Mouse (Mus musculus) inflammation-experienced regulatory T-cells (primary cell): ENCODE results near the gene Nphp4. TPM values are rescaled to one million over a fixed set of nuclear protein-coding genes. Genes with fewer than 3 reads are reported as not detected.

Source experiments
- polyA plus RNA-seq, 2 experiments: library from polyadenylated mRNA; unstranded; fragments of 100-300 nt; shearing (Covaris generic); gene quantifications; one replicate each; pipeline ENCODE4 v1.2.1; 2017

Nphp4 gene
- polyA plus RNA-seq = 1 to 10 TPM; 1.2 to 1.3 TPM

GRCm38 (mm10) chr4:152476427-152477023 is at the start of gene Nphp4:
Nphp4 (plus strand) TSS chr4:152476706.

DNA sequence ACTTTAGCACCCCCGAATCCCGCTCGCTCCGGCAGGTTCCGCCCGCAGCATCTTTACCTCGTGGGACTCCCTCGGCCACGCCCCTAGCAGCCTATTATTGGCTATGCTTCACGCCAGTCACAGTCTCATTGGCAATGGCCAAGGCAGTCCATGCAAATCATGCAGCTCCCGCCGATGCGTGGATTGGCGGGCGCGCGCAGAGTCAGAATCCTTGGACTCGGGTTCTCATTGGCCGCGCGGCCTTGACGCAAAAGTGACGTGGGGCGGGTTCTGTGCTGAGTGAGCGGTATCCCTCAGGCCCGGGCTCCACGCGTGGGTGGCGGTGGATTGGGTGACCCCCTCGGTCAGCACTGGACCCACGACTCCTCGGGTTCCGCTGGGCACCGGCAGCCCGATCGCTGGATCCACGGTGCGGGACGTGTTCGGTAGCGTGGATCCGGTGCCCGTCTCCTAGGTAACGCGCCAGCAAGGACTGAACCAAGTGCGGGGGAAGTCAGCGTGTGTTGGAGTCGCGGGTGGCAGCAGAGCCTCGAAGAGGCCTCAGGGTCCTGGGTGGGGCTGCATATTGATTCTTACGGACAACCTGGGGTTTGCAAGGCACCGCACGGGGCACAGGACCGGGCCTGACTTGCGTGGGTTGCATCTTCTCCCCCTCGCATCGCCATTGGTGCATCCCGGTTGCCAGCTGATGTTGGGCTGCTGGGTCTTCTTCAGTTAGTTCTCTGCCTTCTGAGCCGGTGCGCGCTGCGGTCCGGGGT is 1.1 kb downstream of the Nphp4 start, which contains the start of gene Kcnab2:
Gene Kcnab2, minus strand, starts transcription at position 406 of the 758 bp plus-strand sequence.

Other genes with a start within 250 kb of the Nphp4 start
- gene Gpr153, start 202.5 kb upstream of the Nphp4 start, polyA plus RNA-seq = 1 to 10 TPM in 1 of 2 experiments, under 1 TPM in 1; 0.48 to 1.6 TPM
- gene Hes3, start 185.0 kb upstream of the Nphp4 start, polyA plus RNA-seq = 1 to 10 TPM in 1 of 2 experiments, under 1 TPM in 1; 0.25 to 2.8 TPM
- gene Icmt, start 179.5 kb upstream of the Nphp4 start, polyA plus RNA-seq = 10 to 100 TPM; 22.3 to 26.2 TPM
- 1 to 10 TPM in 1 of 2 experiments, under 1 TPM in 1; 0.54 to 5.7 TPM for gene Rnf207, start 157.7 kb upstream of the Nphp4 start, polyA plus RNA-seq
- 100 to 1,000 TPM; 369 to 432 TPM for gene Rpl22, start 151.0 kb upstream of the Nphp4 start, polyA plus RNA-seq
- under 1 TPM; 0.05 to 0.18 TPM for gene Chd5, start 138.1 kb upstream of the Nphp4 start, polyA plus RNA-seq
- gene Kcnab2, start 1.2 kb downstream of the Nphp4 start, polyA plus RNA-seq = 100 to 1,000 TPM in 1 of 2 experiments, 10 to 100 TPM in 1; 96.1 to 134 TPM